Mouse (Mus musculus): ENCODE data around the gene Sdk2. TPM values are rescaled to one million over a fixed set of nuclear protein-coding genes. Genes with fewer than 3 reads are reported as not detected.

Sdk2 gene
- total and polyA plus RNA-seq, 3 experiments: 1.1 to 3.5 (median 2.9) TPM

DNA sequence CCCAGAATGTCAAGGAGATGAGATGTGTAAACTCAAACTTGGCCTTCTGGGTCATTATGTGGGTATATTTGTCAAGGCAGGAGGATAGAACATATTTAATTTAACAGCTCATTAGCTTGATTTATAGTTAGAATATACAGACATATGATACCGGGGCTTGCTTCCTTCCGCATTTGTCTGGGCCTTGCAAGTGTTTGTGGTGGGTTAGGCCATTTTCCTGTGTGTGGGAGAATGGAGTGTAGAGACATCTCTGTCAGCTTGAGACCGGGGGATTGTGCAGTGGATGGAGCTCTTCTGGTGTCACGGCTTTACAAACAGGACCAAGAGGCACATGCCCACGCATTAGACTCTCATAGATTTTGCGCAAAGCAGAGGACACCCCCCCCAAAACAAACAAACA lies 235.2 kb downstream of the Sdk2 start:
- DNase-seq: no peak

DNA sequence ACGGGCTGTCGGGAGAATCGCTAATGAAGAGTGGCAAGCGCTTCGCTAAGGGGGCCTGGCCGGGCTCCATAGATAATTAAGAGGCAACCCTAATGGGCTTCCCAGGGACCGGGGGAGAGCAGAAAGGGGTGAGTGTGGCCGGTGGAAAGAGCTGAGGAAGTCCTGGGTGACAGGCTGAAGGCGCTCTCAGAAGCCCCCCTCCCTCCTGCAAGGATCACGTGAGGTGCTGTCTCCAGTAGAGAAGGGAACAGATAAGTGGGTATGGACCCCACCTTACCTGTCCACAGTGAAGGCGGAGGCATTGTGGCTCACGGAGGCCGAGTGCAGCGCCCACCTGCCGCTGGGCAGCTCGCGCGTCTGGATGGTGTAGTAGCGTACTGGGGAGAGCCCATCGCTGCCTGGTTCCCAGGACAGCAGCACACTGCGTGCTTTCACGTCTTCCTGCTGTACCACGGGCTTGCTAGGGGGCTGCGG lies 238.7 kb downstream of the Sdk2 start:
- no peak for DNase-seq

DNA sequence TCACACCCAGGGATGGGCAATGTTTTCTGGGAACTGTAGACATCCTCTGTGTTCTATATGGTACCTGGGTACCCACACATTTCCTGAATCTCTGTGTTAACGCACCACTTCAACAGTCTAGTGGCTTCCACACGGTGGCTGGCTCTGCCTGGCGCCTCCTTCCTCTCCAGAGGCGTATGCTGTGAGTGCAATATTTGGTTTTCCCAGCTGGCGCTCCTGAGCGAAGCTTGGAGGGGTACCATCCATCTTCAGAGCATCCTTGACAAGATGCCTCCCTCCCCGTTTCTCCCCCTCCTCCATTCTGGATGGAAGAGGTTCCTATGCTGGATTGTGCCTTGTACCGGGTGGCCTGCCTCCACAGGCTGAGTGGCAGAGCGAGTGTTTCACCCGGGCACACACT lies 246.8 kb downstream of the Sdk2 start:
- no peak for DNase-seq

DNA sequence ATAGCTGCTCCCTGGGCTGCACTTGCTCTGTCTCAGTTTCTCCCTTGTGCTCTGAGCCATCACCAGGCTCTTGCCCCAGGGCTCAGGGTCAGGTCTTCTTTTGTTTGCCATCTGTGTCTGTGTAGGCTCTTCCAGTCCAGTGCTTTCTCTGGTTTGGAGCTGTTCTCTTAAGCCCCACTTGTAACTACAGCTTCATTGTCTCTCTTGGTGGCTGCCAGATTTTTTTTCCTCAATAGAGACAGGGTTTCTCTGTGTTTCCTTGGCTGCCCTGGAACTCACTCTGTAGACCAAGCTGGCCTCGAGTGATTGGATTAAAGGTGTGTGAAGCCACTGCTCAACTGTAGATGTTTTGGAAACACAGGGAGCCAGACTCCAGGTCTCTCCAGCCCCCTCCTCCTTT lies 247.8 kb downstream of the Sdk2 start:
- no peak for DNase-seq

DNA sequence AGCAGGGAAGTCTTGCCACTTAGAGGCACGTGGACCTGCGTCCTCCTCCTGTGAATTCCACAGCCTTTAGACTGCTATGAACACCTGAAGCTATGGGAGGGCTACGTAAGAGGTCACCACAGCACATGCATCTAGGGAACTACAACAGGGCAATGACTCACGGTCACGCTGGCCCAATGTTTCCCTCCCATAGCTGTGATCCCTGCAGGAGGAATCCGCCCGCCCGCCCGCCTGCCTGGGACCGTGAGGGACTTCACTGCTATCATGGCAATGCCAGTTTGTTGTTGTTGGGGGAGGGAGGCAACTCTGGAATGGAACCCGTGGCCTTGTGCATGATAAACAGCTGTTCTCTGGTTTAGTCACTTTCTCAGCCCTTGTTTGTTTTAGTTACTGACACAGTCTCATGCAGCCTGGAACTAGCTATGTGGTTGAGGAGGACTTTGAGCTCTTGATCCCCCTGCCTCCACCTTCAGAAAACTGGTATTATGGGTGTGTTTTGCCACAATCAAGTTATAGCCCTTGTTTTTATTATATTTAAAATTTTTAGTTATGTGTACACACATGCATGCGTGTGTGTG lies 249.8 kb downstream of the Sdk2 start:
- peak; percentile 82 for DNase-seq

DNA sequence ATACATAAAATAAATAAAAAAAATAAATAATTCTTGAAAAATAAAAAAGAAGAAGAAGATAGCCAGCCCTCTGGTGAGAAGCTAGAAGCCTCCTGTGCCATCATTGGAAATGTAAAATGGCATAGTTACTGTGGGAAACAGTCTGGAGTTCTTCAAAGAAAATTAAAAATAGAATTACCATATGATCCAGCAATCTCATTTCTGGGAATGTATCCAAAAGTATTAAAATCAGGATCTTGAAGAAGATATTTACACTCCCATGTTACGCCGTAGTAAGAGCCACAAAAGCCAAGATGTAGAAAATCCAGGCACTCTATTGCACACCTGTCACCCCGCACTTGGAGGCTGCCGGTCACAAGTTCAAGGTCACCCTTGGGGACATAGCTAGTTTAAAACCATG lies 250.4 kb downstream of the Sdk2 start:
- no peak for DNase-seq

DNA sequence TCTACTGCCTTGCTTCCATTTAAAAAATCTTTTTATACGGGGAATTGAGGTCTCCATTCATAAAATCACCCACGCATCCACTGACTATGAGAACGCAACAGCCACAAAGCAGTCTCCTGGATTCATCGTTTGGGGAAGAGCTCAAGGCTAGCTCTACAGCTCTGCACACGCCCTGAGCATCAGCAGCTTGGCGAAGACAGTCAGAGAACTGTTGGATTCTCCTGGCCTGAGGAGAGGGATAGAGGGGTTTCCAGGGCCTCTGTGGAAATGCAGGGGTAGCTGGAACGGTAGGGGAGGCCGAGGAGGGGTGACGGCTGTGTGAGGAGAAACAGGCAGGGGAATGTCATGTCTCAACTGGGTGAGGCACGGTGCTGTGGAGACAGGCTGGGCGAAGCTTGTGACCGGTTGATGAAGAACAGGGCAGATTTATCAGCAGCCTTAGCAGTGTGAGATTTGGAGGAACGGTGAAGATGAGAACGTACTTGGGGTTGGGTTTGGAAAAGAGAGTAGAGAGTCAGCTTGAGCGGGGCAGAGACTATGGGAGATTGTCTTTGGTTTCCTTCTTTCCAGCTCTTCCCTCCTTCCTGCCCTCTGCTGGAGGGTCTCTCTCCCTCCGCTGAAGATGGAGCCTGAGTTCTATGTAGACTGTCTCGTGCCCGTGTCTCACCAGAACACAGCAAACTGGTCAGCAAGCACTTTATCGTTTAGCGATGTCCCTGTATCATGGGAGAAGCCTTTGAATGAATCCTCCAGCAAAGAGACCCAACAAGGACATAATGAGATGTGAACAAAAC lies 255.1 kb downstream of the Sdk2 start:
- DNase-seq: no peak

DNA sequence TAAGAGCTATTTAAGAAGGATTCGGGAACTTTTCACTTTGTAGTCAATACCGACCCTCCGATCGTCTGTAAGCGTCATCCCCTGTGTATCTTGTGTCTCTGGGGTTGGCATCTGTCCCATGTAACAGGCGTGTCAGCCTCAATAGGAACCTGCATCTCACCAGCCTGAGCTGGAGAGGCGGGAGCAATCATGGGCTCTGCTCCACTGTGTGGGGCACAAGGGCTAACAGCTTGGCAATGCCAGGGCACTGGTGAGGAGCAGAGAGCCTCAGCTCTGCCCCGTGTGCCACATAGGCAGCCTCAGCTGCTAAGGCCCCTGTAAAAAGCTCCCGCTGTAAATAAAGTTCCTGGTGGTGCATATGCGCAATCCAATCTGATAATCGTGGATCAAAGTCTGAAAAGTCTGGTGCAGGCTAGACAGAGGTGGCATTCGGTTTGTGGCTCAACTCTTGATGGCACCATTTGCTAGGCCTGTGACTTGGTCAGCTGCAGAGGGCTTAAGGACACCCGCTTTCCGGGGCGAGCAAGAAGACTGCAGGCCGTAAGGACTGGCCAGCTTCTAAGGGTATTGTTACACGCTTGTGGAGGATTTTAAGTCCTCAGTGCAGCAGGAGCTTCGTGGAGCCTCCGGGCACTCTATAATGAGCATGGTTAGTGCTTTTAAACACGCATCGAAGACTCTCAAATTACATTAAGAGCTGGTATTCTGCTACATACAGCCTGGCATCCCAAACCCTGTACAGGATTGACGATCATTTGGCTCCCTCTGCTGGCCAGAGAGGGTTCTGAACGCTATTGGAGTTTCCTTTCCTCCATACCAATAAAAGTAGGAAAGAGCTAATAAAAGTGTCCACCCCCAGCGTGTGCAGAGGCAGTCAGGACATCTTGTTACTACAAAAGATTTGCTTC lies 256.0 kb downstream of the Sdk2 start:
- DNase-seq: peak; percentile 77

DNA sequence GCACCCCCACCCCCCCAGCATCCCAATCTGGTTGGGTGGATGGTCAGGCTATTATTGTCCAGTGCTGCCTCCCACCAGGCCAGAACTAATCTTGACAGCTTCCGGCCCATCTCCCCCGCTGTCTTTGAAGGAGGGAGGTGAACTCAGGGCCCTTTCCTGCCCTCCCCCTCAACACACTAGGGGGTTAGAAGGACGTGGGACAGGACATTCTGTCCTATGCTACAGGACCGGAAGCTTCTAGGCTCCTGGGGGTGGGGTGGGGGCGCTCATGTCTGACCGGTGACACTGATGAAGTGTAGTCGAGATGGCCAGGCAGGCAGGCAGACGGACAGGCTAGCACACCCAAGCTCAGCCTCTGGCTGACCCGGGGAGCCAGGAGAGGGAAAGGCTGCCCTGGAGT lies 259.8 kb downstream of the Sdk2 start:
- DNase-seq: peak; percentile 78

DNA sequence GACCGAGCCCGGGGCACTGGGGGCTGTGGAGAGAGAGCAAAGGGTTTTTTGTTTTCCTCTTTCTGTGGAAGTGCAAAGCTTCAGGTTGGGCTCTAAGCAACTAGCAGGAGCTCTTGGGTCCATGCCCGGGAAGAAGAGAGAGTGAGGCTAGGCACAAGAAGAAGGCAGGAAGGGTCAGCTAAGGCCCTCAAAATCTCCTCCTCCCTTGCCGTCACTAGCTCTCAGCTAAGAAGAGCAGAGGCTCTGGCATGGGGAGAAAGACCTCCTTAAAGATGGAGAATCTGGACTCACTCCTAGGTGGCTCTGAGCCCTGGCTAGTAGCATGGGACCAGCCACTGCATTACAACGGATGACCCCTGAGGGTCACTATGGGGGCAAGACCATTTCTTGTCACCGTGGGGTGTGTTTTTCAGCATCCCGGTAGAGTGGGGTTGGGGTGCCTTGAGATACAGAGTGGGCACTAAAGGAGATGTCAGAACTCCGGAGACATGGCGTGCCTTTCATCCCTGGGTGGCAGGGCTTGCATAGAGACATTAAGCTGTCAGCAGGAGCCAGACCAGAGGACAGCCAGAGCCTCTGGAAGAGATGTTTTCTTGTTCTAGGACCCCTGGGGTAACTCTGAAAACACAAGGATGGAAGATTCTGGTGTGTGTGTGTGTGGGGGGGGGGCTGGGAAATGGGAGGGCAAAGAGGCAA lies 260.3 kb downstream of the Sdk2 start:
- no peak for DNase-seq

DNA sequence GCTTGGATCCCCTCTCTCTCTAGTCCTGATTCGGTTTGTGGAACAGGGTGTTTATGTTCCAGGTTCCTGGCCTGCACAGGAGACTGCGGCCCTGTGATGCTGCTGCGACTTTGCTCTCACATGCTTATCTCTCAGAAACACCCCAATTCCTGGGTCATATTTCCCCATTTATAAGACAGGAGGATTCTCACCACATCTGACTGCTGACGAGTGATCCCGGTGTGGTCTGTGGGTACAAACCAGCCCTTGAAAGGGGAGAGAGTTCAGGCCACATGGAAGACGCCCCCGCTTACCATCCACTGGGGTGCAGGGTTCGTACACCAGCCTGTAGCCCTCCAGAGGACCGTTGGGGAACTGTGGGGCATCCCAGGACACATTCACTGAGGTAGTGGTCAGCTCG lies 260.9 kb downstream of the Sdk2 start:
- no peak for DNase-seq

DNA sequence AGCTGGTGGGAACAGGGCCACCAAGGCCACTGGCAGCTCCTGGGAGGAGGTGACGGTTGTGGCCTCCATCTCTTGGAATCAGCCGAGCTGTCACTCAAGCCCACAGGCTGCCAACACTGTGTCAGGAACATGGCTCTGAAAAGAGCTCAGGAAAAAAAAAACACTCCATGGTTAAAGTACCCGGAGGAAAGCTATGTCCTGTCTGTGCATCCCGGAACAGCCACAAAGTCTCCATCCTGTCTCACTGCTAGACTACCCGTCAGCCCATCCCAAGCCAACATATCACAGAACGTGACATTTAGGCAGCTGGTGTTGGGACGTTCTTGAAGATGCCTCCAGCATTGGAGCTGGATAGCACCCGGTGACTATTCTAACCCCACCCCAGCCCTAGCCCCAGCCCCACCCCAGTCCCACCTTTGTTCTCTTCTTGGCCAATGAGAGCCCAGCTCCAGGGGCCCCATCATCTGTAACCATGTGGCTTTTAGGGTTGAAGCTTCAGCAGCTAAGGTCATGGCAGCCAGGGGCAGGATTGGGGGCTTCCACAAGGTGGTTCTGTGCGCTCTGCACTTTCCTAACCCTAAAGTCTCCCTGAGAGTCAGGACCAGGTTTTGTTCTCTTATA lies 263.4 kb downstream of the Sdk2 start:
- DNase-seq: peak; percentile 44

DNA sequence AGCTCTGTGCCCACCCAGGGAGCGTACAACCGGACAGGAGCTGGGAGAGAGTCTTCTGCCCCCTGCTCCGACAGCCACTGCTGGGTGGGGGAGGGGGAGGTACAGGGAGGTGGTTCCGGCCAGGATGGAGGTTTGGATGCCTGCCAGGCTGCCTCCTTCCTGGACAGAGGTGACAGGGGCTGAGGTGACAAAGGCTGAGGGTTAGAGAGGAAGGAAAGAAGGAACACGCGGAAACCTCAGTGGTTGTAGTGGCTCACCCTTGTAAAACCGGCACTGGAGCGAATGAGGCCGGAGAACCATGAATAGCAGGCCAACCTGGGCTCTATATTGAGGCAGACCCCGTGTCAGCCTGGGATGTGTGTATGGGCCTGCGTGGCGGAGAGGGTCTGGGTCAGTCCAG lies 264.4 kb downstream of the Sdk2 start:
- peak; percentile 81 for DNase-seq

DNA sequence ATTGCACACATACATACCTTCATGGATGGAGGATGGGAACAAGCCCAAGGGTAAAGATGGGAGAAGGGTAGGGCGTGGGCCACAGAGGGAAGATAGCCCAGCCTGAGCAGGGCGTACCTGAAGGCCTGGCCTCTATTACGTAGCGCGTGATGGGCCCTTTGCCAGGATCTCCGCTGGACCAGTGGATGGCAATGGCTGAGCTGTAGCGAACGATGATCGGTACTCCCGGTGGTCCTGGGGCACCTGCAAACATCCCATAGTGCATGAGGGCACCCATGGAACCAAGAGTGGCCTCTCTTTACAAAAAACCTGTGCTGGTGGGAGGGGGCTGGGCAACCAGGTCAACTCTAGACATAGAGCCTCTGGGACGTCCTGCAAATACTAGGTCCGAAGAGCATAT lies 266.8 kb downstream of the Sdk2 start:
- no peak for DNase-seq

DNA sequence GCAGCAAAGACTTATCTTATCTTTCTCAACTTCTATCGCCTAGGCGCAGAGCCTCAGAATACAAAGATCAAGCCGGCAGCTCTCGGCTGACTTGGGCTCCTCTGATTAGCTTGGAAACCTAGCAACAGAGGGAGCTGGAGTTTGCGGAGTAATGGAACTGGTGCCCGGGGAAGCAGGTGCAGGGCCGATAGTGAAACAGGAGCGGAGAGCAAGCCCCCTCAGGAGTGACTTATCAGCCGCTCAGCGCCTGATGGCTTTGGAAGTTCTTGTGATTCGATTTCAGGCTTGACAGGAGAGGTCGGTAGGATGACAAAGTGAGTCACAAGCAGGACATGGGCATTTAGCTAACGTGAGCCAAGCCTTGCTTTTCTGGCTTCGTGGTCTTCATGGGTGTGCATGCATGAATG lies 267.8 kb downstream of the Sdk2 start:
- peak; percentile 47 for DNase-seq

DNA sequence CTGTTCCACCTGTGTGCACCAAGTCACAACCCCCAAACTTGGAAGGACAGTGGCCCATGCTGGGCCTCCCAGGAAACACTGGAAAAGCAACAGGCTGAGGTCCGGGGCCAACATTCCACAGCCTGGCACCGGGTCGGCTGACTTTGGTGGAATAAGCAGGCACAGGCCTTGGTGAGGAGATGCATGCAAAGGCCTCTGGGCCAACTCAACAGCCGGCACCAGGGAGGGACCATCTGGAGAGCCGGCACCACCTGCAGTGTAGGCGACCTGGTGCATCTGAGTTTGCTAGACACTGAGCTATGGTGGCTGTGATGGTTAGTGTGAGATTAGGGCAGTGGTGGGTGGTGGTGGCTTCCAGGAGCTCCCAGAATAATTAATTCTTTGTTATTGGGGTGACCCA lies 268.8 kb downstream of the Sdk2 start:
- no peak for DNase-seq

DNA sequence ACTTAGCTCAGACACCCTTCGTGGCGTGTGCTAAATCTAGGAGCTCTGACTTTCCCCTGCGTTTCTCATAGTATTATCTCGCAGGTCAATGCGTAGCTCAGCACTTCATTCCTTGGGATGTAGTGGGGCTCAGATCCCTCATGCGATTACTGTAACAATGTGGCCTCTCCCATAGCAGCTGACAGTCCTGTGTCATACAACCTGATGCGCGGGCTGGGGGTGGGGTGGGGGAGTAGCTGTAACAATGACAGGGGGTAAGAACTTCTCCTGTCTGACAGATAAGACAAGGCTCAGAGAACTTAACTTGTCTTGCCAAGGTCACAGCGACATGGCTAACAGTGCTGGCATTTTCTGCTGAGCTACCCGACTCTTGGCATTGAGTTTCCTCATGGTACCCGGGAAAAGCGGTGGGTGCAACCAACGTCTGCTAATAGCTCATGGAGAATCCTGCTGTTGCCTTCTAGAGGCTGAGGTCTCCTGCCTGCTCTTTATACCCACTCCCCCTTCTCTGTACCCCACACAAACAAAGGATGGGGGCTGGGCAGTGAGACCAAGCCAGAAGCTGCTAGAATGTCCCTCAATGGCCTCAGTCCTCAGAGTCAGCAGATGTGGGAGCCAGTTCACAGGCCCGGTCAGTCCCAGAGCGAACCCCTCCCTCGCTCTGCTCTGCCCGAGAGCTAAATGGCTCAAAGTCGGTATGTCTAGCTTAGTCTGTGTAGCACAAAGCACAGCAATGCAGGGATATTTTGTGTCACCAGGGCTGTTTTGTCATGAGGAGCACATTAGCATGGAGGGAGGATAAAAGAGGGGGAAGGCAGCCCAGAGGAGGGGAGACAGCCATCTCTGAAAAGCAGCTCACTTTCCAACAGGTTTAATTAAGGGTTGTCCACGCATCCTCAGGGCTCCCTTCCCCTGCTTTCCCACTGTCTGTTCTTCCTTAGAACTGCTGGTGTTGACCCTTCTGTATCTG lies 269.5 kb downstream of the Sdk2 start:
- no peak for DNase-seq

DNA sequence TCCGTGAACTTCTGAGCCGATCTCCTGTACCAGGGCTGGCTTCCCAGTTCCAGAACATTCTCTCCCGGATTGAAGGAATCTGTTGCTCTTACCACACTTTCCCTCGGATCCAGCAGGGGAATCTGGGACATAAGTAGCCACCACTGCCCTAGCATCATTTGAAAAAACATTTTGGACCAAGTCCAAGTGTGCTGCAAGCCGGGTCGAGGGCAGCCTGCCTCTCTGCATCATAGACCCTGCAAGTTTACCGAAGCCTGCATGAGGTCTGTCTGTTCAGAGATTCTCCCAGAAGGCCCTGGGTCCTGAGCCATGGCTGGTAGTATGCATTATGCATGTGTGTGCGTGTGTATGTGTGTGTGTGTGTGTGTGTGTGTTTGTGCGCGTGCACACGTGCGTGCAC lies 271.0 kb downstream of the Sdk2 start:
- no peak for DNase-seq

DNA sequence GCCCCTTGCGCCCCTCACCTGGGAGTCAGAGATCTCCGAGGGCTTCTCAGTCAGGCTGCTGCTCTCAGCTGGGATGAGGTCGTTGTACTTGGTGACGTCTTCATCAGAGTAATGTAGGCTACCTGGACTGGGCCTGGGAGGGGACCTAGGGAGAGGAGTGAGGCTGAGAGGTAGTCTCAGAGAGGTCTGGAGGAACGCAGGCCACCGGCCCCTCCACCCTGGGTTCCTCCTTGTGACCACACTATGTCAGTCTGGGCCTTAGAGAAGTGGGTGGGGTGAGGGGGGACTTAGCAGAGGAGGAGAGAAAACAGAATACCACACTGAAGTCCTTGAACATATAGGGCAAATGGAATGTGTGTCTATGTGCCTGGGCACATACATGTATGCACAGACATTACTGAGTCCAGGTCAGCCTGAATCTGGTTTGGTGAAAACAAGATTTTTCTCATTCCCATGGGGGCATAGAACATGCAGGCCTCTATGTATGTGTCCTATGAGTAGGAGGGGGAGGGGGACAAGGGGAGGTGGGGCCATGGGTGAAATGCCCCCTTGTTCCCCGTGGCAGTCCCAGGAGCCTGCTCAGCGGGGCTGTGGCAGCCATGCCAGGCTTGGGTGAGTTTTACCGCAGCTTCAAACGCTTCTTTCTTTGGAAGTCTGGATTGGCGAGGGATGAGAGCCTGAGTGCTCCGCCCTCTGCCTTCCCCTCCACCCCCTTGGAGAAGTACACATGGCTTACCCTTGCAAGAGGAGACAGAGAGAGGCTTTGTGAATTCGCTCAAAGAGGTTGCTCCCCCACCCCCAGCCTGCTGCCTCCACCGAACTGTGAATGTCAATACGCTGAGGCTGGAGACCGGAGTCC lies 275.3 kb downstream of the Sdk2 start:
- DNase-seq: no peak

DNA sequence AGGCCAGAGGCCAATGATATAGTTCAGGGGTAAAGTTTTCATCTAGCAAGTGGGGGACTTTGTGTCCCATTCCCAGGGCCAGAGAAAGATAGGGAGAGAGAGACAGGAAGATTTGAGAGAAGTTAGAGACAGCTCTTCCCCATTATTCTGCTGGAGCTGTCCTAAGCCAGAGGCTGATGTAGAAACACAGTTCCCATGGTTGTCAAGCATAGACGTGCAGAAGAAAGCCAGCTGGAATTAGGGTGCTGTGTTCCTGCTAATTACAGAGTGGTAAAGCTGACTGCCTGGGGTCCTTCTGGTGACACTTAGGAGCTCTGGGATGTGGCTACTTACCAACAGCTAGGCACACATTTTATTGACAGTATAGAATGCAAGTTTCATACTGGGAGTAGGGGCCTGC lies 277.7 kb downstream of the Sdk2 start:
- DNase-seq: no peak
